Mouse (Mus musculus) spleen, adult 2 months (tissue): ENCODE data around the gene Tmem14c.

Source experiments
- CTCF ChIP-seq: fragments of 200-500 bp; IDR thresholded peaks from 2 replicates; pipeline ENCODE4 v1.5.1; 2011; ENCODE audit warnings: mild to moderate bottlenecking, inconsistent platforms; ENCODE audit not compliant: insufficient read depth, insufficient read length, insufficient replicate concordance; ENCODE audit errors: extremely low read depth
- POLR2A ChIP-seq: fragments of 200-500 bp; IDR thresholded peaks from 2 replicates; pipeline ENCODE4 v1.6.1; 2011; ENCODE audit warnings: low read depth, low read length, inconsistent platforms

GRCm38 (mm10) chr13:40977609-40978008, 38.5 kb upstream of the Tmem14c start:
- TF ChIP-seq CTCF (peak; percentile 60; the same call in 1 of the 2 replicates), POLR2A (no peak)
